Mouse (Mus musculus): Measurements from ENCODE around the gene Rpl3. TPM values are rescaled to one million over a fixed set of nuclear protein-coding genes. Genes with fewer than 3 reads are reported as not detected.
A peak's percentile ranks its signal among the peaks of the same experiment; 100 is the strongest.

Rpl3 gene
- polyA plus RNA-seq, 1 experiment from 2014 or later, result 1,379 TPM

DNA sequence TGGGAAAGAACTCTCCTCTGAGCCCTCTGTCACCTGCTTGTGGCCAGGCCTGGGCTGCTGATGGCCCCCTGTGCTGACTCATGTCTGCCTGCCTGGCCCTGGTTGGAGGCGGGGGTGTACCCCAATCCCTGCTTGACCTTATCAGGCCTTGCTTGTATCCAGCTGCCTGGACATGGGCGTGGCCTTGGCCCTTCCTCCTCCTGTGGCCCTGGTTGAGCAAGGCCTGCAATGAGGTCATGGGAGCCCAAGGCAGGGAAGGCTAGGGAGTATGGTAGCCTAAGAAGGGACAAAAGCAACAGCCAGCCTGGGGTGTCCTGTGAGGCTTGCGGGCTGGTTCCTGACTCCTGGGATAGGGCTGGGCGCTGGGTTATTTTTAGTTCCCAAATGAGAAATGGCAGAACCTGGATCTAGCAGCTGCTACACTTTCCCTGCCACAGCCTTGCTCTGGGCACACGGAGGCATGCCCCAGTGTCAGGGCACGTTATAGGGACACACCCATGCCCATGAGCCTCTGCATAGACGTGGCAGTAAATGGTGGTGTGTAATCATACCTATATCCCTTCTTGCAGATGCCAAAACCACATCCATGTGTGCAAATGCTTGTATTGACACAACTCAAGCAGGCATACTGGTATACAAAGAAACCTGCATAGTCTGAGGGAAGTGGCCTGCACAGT, 37.5 kb downstream of the Rpl3 start:
- ATAC-seq (ENCODE audit: insufficient number of reproducible peaks, insufficient read depth, low FRiP score, low read depth), result peak; percentile 50; the same call in 1 of the 2 replicates

DNA sequence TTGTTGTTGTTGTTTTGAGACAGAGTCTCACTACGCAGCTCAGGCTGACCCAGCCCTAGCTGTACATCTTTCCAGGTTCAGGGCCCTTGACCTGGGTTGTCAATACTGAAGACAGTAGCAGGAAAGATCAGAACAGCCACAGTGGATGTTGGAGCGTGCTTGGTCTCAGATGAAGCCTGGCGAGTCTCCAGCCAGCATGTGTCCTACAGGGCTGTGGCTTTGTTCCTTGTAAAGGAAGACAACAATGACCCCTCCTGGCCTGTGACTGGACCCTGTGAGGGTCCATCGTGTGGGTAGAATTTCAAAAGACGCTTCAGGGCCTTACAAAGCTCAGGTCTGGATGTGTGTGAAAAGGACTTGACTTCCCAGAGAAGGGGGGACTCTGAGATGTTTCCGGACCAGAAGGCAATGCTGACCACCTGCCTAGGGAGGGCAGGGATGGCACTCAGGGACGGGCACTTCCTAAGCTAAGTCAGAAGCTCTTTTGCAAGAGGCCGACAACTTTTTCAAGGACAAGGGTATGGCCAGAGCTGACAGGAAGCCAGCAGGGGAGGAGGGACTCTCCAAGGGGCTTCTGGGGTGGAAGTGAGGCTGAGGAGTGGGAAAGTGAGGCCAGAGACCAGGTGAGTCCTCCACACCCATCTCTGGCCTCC, 38.2 kb downstream of the Rpl3 start:
- H3K4me1 ChIP-seq (ENCODE audit: control insufficient read depth, insufficient read depth, low read length), result no peaks in the 10 kb centered on the region; the same call in 1 of the 2 replicates
- ATAC-seq (ENCODE audit: insufficient number of reproducible peaks, insufficient read depth, low FRiP score, low read depth), result no peak
- no peak overlapping the region for H3K27ac ChIP-seq (ENCODE audit: low read length)
- no peak overlapping the region for H3K4me3 ChIP-seq (ENCODE audit: low read depth, low read length)
- H3K36me3 ChIP-seq (ENCODE audit: control insufficient read depth, insufficient read depth, low read length), result no peaks in the 10 kb centered on the region
- H3K9ac ChIP-seq (replicated peaks; ENCODE audit: low read depth, low read length), result no peak overlapping the region
- 81% methylated on average over 8 of the region's 8 CpGs for WGBS
- H3K4me2 ChIP-seq (replicated peaks; ENCODE audit: low read depth, low read length), result no peak overlapping the region
- no peaks in the 10 kb centered on the region for H3K27me3 ChIP-seq (ENCODE audit: control insufficient read depth, insufficient read depth, low read length)
- no peaks in the 10 kb centered on the region for H3K9me3 ChIP-seq (ENCODE audit: control insufficient read depth, low read depth, low read length)

More for the DNA sequence above, 37.5 kb downstream of the Rpl3 start:
- Histone ChIP-seq H3K9me3 (ENCODE audit: control insufficient read depth, low read depth, low read length) (no peaks in the 10 kb centered on the region), H3K9ac (replicated peaks; ENCODE audit: low read depth, low read length) (no peak overlapping the region), H3K4me3 (ENCODE audit: low read depth, low read length) (no peak overlapping the region), H3K27ac (ENCODE audit: low read length) (no peak overlapping the region), H3K4me1 (ENCODE audit: control insufficient read depth, insufficient read depth, low read length) (no peaks in the 10 kb centered on the region; the same call in 1 of the 2 replicates), H3K4me2 (replicated peaks; ENCODE audit: low read depth, low read length) (no peak overlapping the region), H3K27me3 (ENCODE audit: control insufficient read depth, insufficient read depth, low read length) (no peaks in the 10 kb centered on the region), H3K36me3 (ENCODE audit: control insufficient read depth, insufficient read depth, low read length) (no peaks in the 10 kb centered on the region)
- 76% methylated on average over 7 of the region's 7 CpGs for WGBS

DNA sequence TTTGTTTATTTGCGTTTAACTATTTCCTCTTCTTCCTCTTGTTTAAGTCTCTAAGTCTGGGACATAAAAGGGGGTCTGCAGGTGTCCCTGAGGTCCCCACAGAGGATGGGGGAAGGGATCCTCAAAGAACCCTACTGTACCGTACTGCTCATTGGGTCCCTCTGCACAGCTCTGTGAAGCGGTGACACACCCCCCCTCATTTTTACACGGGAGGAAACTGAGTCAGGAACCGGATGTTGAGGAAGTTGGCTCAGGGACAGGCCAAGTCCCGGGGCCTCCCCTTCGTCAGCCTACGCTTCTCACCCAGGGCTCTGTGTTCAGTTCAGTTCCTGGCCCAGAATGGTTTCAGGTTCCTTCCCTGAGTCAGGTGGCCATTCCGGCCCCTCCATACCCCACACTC, 39.9 kb downstream of the Rpl3 start:
- H3K4me3 ChIP-seq (ENCODE audit: low read depth, low read length), result no peak overlapping the region

DNA sequence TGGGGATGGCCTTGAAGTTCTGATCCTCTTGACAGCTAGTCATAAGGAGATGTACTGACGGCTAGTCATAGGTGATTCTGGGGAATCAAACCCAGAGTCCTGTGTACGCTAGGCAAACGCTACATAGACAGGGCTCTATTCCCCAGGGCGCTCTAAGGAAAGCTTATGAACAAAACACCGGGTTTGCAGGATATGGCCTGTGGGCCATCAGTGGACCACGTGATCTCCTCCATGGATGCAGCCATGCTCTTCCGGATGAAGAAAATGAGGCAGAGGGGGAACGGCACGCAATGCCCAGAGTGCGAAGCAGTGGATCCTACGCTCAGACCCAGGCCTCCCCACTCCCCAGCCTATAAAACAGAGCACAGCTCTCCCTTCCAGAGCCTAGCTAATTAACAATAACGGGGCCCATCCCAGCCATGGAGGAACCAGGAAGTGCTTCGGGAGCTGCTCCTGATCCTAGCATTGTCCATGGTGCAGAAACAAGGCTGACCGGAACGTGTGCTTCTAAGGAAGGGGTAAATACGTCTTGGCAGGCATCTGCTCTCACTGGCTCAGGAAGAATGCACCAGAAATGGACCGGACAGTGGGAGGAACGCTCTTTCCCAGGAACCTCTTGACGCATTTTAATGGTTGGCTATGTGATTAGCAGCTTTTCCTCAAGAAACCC, 40.4 kb downstream of the Rpl3 start:
- WGBS, result 73% methylated on average over 19 of the region's 19 CpGs
- peak overlapping the region; percentile 67; the same call in 1 of the 2 replicates for H3K27ac ChIP-seq (ENCODE audit: low read length)
- H3K9ac ChIP-seq (replicated peaks; ENCODE audit: low read depth, low read length), result no peak overlapping the region
- H3K27me3 ChIP-seq (ENCODE audit: control insufficient read depth, insufficient read depth, low read length), result no peaks in the 10 kb centered on the region
- no peaks in the 10 kb centered on the region for H3K9me3 ChIP-seq (ENCODE audit: control insufficient read depth, low read depth, low read length)
- H3K36me3 ChIP-seq (ENCODE audit: control insufficient read depth, insufficient read depth, low read length), result no peaks in the 10 kb centered on the region
- no peaks in the 10 kb centered on the region; the same call in 1 of the 2 replicates for H3K4me1 ChIP-seq (ENCODE audit: control insufficient read depth, insufficient read depth, low read length)
- no peak overlapping the region for H3K4me2 ChIP-seq (replicated peaks; ENCODE audit: low read depth, low read length)
- H3K4me3 ChIP-seq (ENCODE audit: low read depth, low read length), result no peak overlapping the region
- ATAC-seq (ENCODE audit: insufficient number of reproducible peaks, insufficient read depth, low FRiP score, low read depth), result no peak

More for the DNA sequence above, 39.9 kb downstream of the Rpl3 start:
- H3K9ac ChIP-seq (replicated peaks; ENCODE audit: low read depth, low read length), result no peak overlapping the region
- no peaks in the 10 kb centered on the region for H3K9me3 ChIP-seq (ENCODE audit: control insufficient read depth, low read depth, low read length)
- peak overlapping the region; percentile 27 for H3K27ac ChIP-seq (ENCODE audit: low read length)
- H3K27me3 ChIP-seq (ENCODE audit: control insufficient read depth, insufficient read depth, low read length), result no peaks in the 10 kb centered on the region
- no peak for ATAC-seq (ENCODE audit: insufficient number of reproducible peaks, insufficient read depth, low FRiP score, low read depth)
- H3K4me2 ChIP-seq (replicated peaks; ENCODE audit: low read depth, low read length), result no peak overlapping the region
- H3K36me3 ChIP-seq (ENCODE audit: control insufficient read depth, insufficient read depth, low read length), result no peaks in the 10 kb centered on the region
- WGBS, result 75% methylated on average over 9 of the region's 9 CpGs
- no peaks in the 10 kb centered on the region; the same call in 1 of the 2 replicates for H3K4me1 ChIP-seq (ENCODE audit: control insufficient read depth, insufficient read depth, low read length)

DNA sequence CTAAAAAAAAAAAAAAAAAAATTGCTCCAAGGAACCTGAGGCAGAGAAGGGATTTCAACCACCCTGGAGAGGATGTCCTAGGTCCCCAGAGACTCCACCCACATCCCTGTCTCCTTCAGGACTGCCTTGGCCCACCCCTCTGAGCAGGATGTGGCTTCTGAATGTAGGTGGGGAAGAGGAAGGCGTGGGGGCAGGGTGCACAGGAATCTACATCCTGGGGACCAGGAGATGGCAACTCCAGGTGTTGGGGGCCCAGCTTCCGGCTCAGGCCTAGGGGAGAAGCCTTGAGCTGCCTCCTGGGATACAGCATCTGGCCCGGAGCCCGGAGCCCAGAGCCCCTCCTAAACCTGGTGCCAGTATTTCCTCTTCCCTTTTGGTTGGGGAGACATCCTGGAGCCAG, 41.6 kb downstream of the Rpl3 start:
- no peaks in the 10 kb centered on the region for H3K36me3 ChIP-seq (ENCODE audit: control insufficient read depth, insufficient read depth, low read length)
- no peak for ATAC-seq (ENCODE audit: insufficient number of reproducible peaks, insufficient read depth, low FRiP score, low read depth)

DNA sequence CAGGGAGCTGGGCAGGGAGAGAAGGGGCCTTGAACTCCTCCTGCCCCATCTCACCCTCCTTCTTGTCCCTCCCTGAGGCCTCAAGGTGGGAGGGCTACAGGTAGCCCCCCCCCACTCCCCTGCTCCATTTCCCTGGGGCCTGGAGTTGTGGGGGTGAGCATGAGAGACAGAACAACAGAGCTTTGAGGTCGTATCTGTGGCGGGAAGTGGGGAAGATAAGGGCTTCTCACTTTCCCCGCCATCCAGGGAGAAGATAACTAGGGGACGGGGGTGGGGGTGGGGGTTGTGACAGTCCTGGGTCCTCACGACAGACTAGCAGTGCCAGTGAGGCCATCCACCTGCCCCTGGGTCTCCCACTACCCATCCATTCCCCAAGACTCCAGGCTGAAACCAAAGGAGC, 43.7 kb downstream of the Rpl3 start:
- H3K27ac ChIP-seq (ENCODE audit: low read length), result no peak overlapping the region
- no peaks in the 10 kb centered on the region for H3K27me3 ChIP-seq (ENCODE audit: control insufficient read depth, insufficient read depth, low read length)
- WGBS, result 21% methylated on average over 5 of the region's 5 CpGs
- no peak for ATAC-seq (ENCODE audit: insufficient number of reproducible peaks, insufficient read depth, low FRiP score, low read depth)
- H3K4me2 ChIP-seq (replicated peaks; ENCODE audit: low read depth, low read length), result no peak overlapping the region
- H3K9me3 ChIP-seq (ENCODE audit: control insufficient read depth, low read depth, low read length), result no peaks in the 10 kb centered on the region
- no peak overlapping the region for H3K9ac ChIP-seq (replicated peaks; ENCODE audit: low read depth, low read length)
- H3K36me3 ChIP-seq (ENCODE audit: control insufficient read depth, insufficient read depth, low read length), result no peaks in the 10 kb centered on the region
- H3K4me1 ChIP-seq (ENCODE audit: control insufficient read depth, insufficient read depth, low read length), result no peaks in the 10 kb centered on the region
- no peak overlapping the region for H3K4me3 ChIP-seq (ENCODE audit: low read depth, low read length)

More for the DNA sequence above, 41.6 kb downstream of the Rpl3 start:
- Histone ChIP-seq H3K27me3 (ENCODE audit: control insufficient read depth, insufficient read depth, low read length) (no peaks in the 10 kb centered on the region), H3K4me3 (ENCODE audit: low read depth, low read length) (no peak overlapping the region), H3K9ac (replicated peaks; ENCODE audit: low read depth, low read length) (no peak overlapping the region), H3K27ac (ENCODE audit: low read length) (no peak overlapping the region), H3K4me1 (ENCODE audit: control insufficient read depth, insufficient read depth, low read length) (no peaks in the 10 kb centered on the region), H3K9me3 (ENCODE audit: control insufficient read depth, low read depth, low read length) (no peaks in the 10 kb centered on the region), H3K4me2 (replicated peaks; ENCODE audit: low read depth, low read length) (no peak overlapping the region)
- WGBS, result 61% methylated on average over 4 of the region's 4 CpGs

DNA sequence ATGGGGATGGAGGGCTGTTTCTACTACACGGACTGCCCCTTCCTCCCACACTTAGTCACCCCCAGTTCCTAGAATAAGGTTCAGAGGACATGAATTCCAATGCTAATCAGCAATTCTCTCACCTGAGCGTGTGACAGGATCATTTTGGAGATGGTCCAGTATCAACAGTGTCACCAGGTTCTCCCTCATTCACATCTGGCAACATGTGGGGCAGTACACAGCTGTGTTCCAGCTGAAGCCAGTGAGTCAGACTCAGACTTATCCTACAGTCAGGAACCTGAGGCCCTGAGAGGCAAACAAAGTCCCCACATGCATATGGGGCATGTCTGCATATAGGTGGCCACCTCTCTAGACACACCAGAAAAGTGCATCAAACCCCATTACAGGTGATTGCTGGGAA, 44.4 kb downstream of the Rpl3 start:
- no peaks in the 10 kb centered on the region for H3K9me3 ChIP-seq (ENCODE audit: control insufficient read depth, low read depth, low read length)
- 80% methylated on average over 2 of the region's 2 CpGs for WGBS
- H3K27me3 ChIP-seq (ENCODE audit: control insufficient read depth, insufficient read depth, low read length), result no peaks in the 10 kb centered on the region
- H3K4me2 ChIP-seq (replicated peaks; ENCODE audit: low read depth, low read length), result no peak overlapping the region
- no peaks in the 10 kb centered on the region for H3K36me3 ChIP-seq (ENCODE audit: control insufficient read depth, insufficient read depth, low read length)
- ATAC-seq (ENCODE audit: insufficient number of reproducible peaks, insufficient read depth, low FRiP score, low read depth), result no peak
- no peak overlapping the region for H3K4me3 ChIP-seq (ENCODE audit: low read depth, low read length)
- H3K27ac ChIP-seq (ENCODE audit: low read length), result no peak overlapping the region
- H3K9ac ChIP-seq (replicated peaks; ENCODE audit: low read depth, low read length), result no peak overlapping the region
- no peaks in the 10 kb centered on the region for H3K4me1 ChIP-seq (ENCODE audit: control insufficient read depth, insufficient read depth, low read length)

DNA sequence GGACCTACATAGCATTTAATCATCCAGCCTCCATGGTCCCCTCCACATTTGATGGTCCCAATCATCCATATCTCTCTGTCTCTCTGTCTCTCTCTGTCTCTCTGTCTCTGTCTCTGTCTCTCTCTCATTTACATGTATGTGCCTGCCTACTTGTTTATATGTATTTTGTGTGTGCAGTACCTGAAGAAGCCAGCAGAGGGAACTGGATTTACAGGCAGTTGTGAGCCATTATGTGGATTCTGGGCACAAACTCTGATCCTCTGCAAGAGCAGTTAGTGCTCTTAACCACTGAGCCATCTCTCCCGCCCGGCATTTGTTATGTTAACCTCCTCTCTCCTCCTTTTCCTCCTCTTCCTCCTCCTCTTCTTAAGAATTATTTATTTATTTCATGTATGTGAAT, 45.9 kb downstream of the Rpl3 start:
- Histone ChIP-seq H3K9ac (replicated peaks; ENCODE audit: low read depth, low read length) (no peak overlapping the region), H3K4me1 (ENCODE audit: control insufficient read depth, insufficient read depth, low read length) (no peaks in the 10 kb centered on the region), H3K4me2 (replicated peaks; ENCODE audit: low read depth, low read length) (no peak overlapping the region), H3K27ac (ENCODE audit: low read length) (no peak overlapping the region), H3K36me3 (ENCODE audit: control insufficient read depth, insufficient read depth, low read length) (no peaks in the 10 kb centered on the region), H3K27me3 (ENCODE audit: control insufficient read depth, insufficient read depth, low read length) (no peaks in the 10 kb centered on the region), H3K9me3 (ENCODE audit: control insufficient read depth, low read depth, low read length) (no peaks in the 10 kb centered on the region), H3K4me3 (ENCODE audit: low read depth, low read length) (no peak overlapping the region)
- WGBS, result 97% methylated on average over 2 of the region's 2 CpGs
- no peak for ATAC-seq (ENCODE audit: insufficient number of reproducible peaks, insufficient read depth, low FRiP score, low read depth)

Data from stomach, embryonic 14.5 days (tissue).